ENCODE assay signal across 8 mouse cellular contexts in genomic region chr3:32188521-32188920, GRCm38 (mm10).
DNase-seq lines count a peak whose midpoint lies in the region; ATAC-seq and TF ChIP-seq lines count a peak whose summit lies in the region.

No protein-coding gene starts in this region.

- intact Hi-C loops in heart, postnatal 36 days (cut with DNase I): loop anchor here (1.0 to 2.0 kb wide), 2 partner anchors 398 to 1042 kb away; no protein-coding TSS in a partner anchor

- H3K36me3 ChIP-seq in E14TG2a.4 (ENCODE audit: insufficient read depth, low read length): no peaks in the 10 kb centered on the region
- H3K36me3 ChIP-seq in forebrain, embryonic 10.5 days (replicated peaks): no peaks in the 10 kb centered on the region
- no peaks in the 10 kb centered on the region for H3K36me3 ChIP-seq in lung, embryonic 14.5 days (ENCODE audit: insufficient read depth)

- TF ChIP-seq POLR2A in brain, embryonic 14.5 days (IDR thresholded peaks at IDR 0.05; ENCODE audit: borderline replicate concordance, extremely low read depth, insufficient read depth, insufficient read length, poor library complexity, severe bottlenecking): no peak

- peak; percentile 81 for TF ChIP-seq CTCF in E14TG2a.4 (conservative IDR thresholded peaks at IDR 0.05; ENCODE audit: low read length)
- TF ChIP-seq CTCF in brain, embryonic 14.5 days (IDR thresholded peaks at IDR 0.05; ENCODE audit: borderline replicate concordance, extremely low read depth, insufficient read depth, insufficient read length): peak; percentile 76
- TF ChIP-seq CTCF in lung, embryonic 14.5 days (IDR thresholded peaks at IDR 0.05; ENCODE audit: low read depth): peak; percentile 80

- no peak overlapping the region for H3K4me3 ChIP-seq in E14TG2a.4 (replicated peaks; ENCODE audit: low read length)
- H3K4me3 ChIP-seq in forebrain, embryonic 10.5 days: no peak overlapping the region
- H3K4me3 ChIP-seq in lung, embryonic 14.5 days (ENCODE audit: low read depth, low read length): no peak overlapping the region

- no peaks in the 10 kb centered on the region for H3K27me3 ChIP-seq in E14TG2a.4 (ENCODE audit: insufficient read depth, low read length)
- H3K27me3 ChIP-seq in forebrain, embryonic 10.5 days (ENCODE audit: poor library complexity, severe bottlenecking): no peaks in the 10 kb centered on the region
- H3K27me3 ChIP-seq in lung, embryonic 14.5 days (ENCODE audit: insufficient read depth, low read length): no peaks in the 10 kb centered on the region

- H3K4me2 ChIP-seq in lung, embryonic 14.5 days: no peak overlapping the region

- no peak overlapping the region for H3K27ac ChIP-seq in forebrain, embryonic 10.5 days
- no peak overlapping the region for H3K27ac ChIP-seq in lung, embryonic 14.5 days (ENCODE audit: low read depth)

- peak; percentile 9 to 27 for DNase-seq in heart, postnatal 36 days
- no peak for DNase-seq in heart, adult 8-10 months (ENCODE audit: low spot score)
- DNase-seq in brain, embryonic 14.5 days (ENCODE audit: low read depth): peak; percentile 78
- DNase-seq in forebrain, embryonic 10.5 days (ENCODE audit: extremely low spot score, low spot score): peak; percentile 55
- peak; percentile 3 for DNase-seq in large intestine, adult 2 months (ENCODE audit: low read depth, low spot score)
- DNase-seq in lung, embryonic 14.5 days: peak; percentile 78
- DNase-seq in testis, postnatal 14 days (ENCODE audit: low spot score): peak; percentile 9

- no peaks in the 10 kb centered on the region for H3K4me1 ChIP-seq in E14TG2a.4 (replicated peaks; ENCODE audit: low read depth, low read length)
- no peaks in the 10 kb centered on the region for H3K4me1 ChIP-seq in forebrain, embryonic 10.5 days
- no peaks in the 10 kb centered on the region for H3K4me1 ChIP-seq in lung, embryonic 14.5 days (ENCODE audit: insufficient read depth)

- no peaks in the 10 kb centered on the region for H3K9me3 ChIP-seq in E14TG2a.4 (ENCODE audit: low read length)
- H3K9me3 ChIP-seq in forebrain, embryonic 10.5 days: no peaks in the 10 kb centered on the region
- no peaks in the 10 kb centered on the region for H3K9me3 ChIP-seq in lung, embryonic 14.5 days (ENCODE audit: low read depth, low read length)

- WGBS in forebrain, embryonic 10.5 days: 31% methylated on average over 5 of the region's 5 CpGs
- 37% methylated on average over 5 of the region's 5 CpGs for WGBS in large intestine, adult 2 months
- 33% methylated on average over 5 of the region's 5 CpGs for WGBS in lung, embryonic 14.5 days

- ATAC-seq in lung, embryonic 14.5 days (ENCODE audit: insufficient read depth): no peak

- no peak overlapping the region for H3K9ac ChIP-seq in lung, embryonic 14.5 days
